Mouse (Mus musculus) hindbrain, embryonic 10.5 days (tissue): ENCODE results near the gene Ube4b. TPM values are rescaled to one million over a fixed set of nuclear protein-coding genes. Genes with fewer than 3 reads are reported as not detected.

Source experiments
- DNase-seq: peaks from one replicate; pipeline ENCODE4 v3.0.0-alpha.2; 2017; ENCODE audit warnings: low spot score
- H3K27ac ChIP-seq: fragments of 300-500 bp; sonication (generic); 2 replicates; pipeline ENCODE4 v1.5.1; 2016; ENCODE audit warnings: mild to moderate bottlenecking, moderate library complexity
- H3K27me3 ChIP-seq: fragments of 300-500 bp; sonication (generic); 2 replicates; pipeline ENCODE4 v1.6.1; 2016; ENCODE audit warnings: mild to moderate bottlenecking; ENCODE audit not compliant: poor library complexity, insufficient read depth, severe bottlenecking
- H3K36me3 ChIP-seq: fragments of 300-500 bp; sonication (generic); 2 replicates; pipeline ENCODE4 v1.6.1; 2016; ENCODE audit warnings: mild to moderate bottlenecking, moderate library complexity
- H3K4me1 ChIP-seq: fragments of 300-500 bp; sonication (generic); replicated peaks from 2 replicates; pipeline ENCODE4 v1.6.1; 2016; ENCODE audit warnings: mild to moderate bottlenecking
- H3K4me3 ChIP-seq: fragments of 300-500 bp; sonication (generic); 2 replicates; pipeline ENCODE4 v1.5.1; 2016; ENCODE audit warnings: mild to moderate bottlenecking, moderate library complexity
- H3K9me3 ChIP-seq: fragments of 300-500 bp; sonication (generic); 2 replicates; pipeline ENCODE4 v1.6.1; 2016; ENCODE audit warnings: mild to moderate bottlenecking, moderate library complexity
- WGBS: fragments of 180-500 bp; shearing (Covaris S2); methylation state at CpG from one replicate; pipeline ENCODE4 v1.1.7; 2016; 5-methylcytosine and 5-hydroxymethylcytosine counted together
- polyA plus RNA-seq: library from polyadenylated mRNA; unstranded; fragments of >200 nt; fragmentation: Nextera tagmentation; extraction: Ambion mirVana; gene quantifications from 2 replicates; pipeline ENCODE4 v1.2.1, GENCODE M21; 2016

Gene Ube4b
- polyA plus RNA-seq, 1 experiment from 2014 or later: 65.6 TPM

DNA sequence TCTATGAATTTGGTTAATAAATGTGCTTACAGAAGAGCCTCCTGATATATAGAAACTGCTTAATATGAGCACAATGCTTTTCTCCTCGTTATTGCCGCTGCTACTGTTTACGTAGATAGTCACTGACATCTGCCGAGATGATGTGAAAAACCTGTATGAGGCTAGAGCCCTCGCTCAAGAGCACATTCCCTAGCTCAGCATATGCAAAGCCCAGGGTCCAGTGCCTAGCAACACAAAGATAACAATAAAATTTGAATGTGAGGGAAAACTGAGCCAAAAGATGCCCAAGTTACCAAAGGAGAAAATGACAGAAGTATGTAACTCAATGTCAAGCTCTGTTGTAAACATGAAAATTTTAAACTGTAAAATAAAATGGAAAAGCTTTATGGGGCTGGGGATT is 123.0 kb downstream of the Ube4b start:
- 70% methylated on average over 5 of the region's 5 CpGs for WGBS
- no peak for DNase-seq
- Histone ChIP-seq H3K36me3 (0 out of 2 replicates have a peak, but pooled peaks cover 6% of the 10 kb centered on the region), H3K4me1 (peaks cover 51% of the 10 kb centered on the region), H3K27ac (no peak overlapping the region), H3K27me3 (no peaks in the 10 kb centered on the region), H3K4me3 (no peak overlapping the region), H3K9me3 (no peaks in the 10 kb centered on the region)

DNA sequence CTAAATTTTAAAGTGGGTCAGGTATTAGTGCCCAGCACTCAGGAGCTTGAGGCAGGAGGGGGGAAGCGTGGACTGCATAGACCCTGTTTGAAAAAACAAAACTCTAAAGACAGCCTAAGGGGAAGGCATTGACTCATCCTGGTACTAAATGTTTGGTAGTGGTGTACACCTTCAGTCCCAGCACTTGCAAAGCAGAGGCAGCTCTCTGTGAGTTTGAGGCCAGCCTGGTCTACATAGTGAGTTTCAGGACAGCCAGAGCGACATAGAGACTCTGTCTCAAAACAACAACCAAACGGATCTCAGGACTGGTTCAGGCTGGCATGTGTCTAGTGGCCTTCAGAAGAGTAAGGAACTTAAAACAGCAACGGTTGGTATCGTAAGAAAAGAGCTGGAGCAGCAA is 123.8 kb downstream of the Ube4b start:
- Histone ChIP-seq H3K9me3 (no peaks in the 10 kb centered on the region), H3K36me3 (0 out of 2 replicates have a peak, but pooled peaks cover 6% of the 10 kb centered on the region), H3K27me3 (no peaks in the 10 kb centered on the region), H3K27ac (no peak overlapping the region), H3K4me3 (no peak overlapping the region), H3K4me1 (peaks cover 49% of the 10 kb centered on the region)
- DNase-seq: no peak
- WGBS: 81% methylated on average over 5 of the region's 5 CpGs

DNA sequence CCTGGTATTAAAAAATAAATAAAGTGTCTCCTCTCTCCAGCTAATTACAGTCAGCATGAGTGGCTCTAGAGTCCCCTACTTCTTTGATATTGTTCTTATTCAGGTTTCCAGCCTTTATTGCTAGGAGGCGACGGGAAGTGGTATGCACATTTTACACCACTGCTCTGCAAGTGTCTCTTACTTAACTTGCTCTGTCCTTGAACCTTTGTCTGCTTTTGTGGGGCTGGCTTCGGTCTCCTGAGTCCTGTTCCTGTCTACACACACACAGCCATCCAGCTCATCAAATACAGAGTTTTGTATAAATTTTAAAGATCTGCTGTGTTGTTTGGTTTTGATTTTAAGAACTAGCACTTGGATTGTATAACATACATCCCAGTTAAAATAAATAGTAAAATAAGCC is 124.4 kb downstream of the Ube4b start:
- no peak overlapping the region for H3K27ac ChIP-seq
- H3K9me3 ChIP-seq: no peaks in the 10 kb centered on the region
- H3K4me3 ChIP-seq: no peak overlapping the region
- H3K27me3 ChIP-seq: no peaks in the 10 kb centered on the region
- H3K36me3 ChIP-seq: 0 out of 2 replicates have a peak, but pooled peaks cover 6% of the 10 kb centered on the region
- WGBS: 71% methylated on average over 3 of the region's 3 CpGs
- no peak for DNase-seq
- peaks cover 49% of the 10 kb centered on the region for H3K4me1 ChIP-seq

DNA sequence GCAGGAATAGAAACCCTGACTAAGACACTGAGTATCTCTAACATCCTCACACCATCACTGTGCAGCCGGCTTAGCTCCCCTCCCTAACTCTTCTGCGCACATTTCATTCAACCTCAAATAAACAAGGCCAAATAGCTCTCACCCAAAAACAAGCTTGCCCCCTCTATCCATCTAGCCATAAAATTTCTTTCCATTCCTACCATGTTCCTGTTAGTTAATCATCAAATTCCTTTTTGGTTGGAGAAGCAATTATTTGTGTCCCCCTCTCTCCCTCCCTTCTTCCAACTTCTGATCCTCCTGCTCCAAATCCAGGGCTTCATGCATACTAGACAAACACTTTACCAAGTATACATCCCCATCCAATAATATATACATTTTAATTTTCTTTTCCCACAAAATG is 130.0 kb downstream of the Ube4b start:
- no peaks in the 10 kb centered on the region for H3K9me3 ChIP-seq
- no peak overlapping the region for H3K4me3 ChIP-seq
- H3K4me1 ChIP-seq: peaks cover 3% of the 10 kb centered on the region; the same call in 1 of the 2 replicates
- WGBS: 91% methylated on average over 2 of the region's 2 CpGs
- H3K27me3 ChIP-seq: no peaks in the 10 kb centered on the region
- H3K36me3 ChIP-seq: peaks cover 18% of the 10 kb centered on the region
- H3K27ac ChIP-seq: no peak overlapping the region
- no peak for DNase-seq

DNA sequence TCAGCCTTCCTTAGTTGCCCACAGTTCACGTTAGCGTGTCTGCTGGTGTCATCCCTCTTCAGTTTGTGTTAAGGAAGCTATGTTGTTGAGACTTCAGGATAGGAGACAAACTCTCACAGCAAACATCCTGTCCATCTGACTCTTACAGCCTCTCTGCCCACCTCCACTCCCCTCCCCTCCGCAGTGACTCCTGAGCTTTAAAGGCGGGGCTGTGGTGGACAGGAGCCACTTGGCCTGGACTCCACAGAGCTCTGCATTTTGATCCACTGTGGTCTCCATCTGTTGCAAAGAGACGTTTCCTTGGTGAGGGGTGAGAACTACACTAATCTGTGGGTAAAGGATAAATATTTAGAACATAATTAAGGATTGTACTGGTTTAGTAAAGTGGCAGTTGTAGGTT is 133.6 kb downstream of the Ube4b start:
- Histone ChIP-seq H3K4me1 (0 out of 2 replicates have a peak, but pooled peaks cover 2% of the 10 kb centered on the region), H3K27ac (no peak overlapping the region), H3K27me3 (no peaks in the 10 kb centered on the region), H3K4me3 (no peak overlapping the region), H3K36me3 (peaks cover 44% of the 10 kb centered on the region), H3K9me3 (no peaks in the 10 kb centered on the region)
- 90% methylated on average over 5 of the region's 5 CpGs for WGBS
- DNase-seq: no peak

DNA sequence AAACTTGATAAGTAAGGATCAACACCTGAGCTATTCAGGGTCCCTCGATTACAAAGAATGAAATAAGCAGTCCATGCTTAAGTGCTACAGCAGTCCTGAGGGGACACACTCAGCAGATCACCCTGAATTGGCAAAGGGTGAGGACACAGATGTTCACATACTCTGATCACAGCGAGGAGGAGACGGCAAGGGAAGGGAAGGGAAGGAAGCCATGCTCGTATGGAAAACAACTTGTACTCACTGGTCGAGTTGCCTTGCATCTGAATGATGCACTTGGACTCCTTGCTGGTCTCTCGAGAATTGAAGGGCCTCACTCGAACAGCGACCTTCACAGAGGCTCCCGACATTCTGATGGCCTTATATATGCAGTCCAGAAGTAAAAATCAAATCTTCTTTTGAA is 135.5 kb downstream of the Ube4b start:
- no peak for DNase-seq

DNA sequence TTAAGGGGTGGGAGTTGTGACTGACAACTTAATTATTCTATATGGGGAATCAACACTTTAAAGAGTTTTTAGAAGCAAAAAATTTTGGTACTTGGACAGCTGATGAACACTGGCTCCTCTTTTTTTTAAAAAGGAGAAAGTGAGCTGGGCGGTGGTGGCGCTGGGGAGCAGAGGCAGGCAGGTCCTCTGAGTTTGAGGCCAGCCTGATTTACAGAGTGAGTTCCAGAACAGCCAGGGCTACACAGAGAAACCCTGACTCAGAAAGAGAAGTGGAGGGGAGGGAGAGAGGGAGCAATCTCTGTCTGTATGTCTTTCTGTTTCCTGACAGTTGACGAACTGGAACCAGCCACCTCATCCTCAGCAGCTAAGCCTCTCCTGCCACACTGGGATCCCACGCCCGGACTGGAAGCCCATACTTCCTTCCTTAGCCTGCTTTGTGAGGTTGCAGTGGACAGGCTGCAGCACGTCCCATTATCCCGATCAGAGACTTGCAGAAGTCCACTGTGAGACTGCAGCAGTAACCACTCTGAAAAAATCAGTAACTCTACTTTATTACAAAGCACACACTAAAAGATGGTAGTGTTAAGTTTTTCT is 136.3 kb downstream of the Ube4b start:
- H3K9me3 ChIP-seq: no peaks in the 10 kb centered on the region
- H3K4me3 ChIP-seq: no peak overlapping the region
- H3K27ac ChIP-seq: no peak overlapping the region
- peaks cover 8% of the 10 kb centered on the region for H3K4me1 ChIP-seq
- no peaks in the 10 kb centered on the region for H3K27me3 ChIP-seq
- peaks cover 56% of the 10 kb centered on the region for H3K36me3 ChIP-seq
- WGBS: 86% methylated on average over 7 of the region's 7 CpGs
- no peak for DNase-seq

More for the DNA sequence above, 135.5 kb downstream of the Ube4b start:
- Histone ChIP-seq H3K9me3 (no peaks in the 10 kb centered on the region), H3K27me3 (no peaks in the 10 kb centered on the region), H3K4me3 (no peak overlapping the region), H3K36me3 (peaks cover 56% of the 10 kb centered on the region), H3K27ac (no peak overlapping the region), H3K4me1 (peaks cover 8% of the 10 kb centered on the region)
- WGBS: 84% methylated on average over 9 of the region's 9 CpGs

DNA sequence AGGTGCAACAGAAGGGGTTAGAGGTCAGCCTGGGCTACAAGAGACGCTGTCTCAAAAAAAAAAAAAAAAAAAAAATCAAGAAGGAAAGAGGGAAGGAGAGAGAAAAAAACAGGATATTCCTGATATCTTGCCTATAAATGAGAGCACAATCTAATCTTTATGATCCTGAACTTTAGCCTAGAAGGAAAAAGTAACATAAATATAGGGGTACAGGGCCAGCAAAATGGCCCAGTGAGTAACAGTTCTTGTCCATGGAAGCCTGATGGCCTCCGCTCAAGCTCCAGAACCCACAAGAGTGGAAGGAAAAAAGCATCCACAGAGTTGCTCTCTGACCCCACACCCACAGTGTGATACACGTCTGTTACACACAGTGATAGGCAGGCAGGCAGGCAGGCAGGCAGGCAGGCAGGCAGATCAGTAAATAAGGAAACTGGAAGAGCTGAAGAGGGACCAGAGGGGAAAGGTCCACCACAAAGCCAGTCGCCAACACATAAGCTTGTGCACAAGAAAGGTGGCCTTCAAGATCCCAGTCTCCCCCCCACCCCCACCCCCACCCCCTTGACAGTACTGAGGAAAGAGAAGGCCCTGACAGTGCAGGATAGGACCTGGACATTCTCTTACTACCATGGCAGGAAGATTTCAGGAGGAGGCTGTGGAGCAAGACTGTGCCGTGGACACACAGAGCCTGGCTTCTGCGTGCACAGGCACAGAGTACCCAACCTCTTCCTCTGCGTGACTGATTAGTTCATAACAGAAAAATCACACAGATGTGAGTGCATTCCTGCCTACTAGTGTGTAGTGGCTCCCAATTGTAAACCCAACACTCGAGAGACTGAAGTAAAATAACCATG is 140.0 kb downstream of the Ube4b start:
- 77% methylated on average over 8 of the region's 8 CpGs for WGBS
- peaks cover 52% of the 10 kb centered on the region for H3K36me3 ChIP-seq
- no peak overlapping the region for H3K27ac ChIP-seq
- no peak for DNase-seq
- no peaks in the 10 kb centered on the region for H3K27me3 ChIP-seq
- H3K9me3 ChIP-seq: no peaks in the 10 kb centered on the region
- H3K4me1 ChIP-seq: peaks cover 24% of the 10 kb centered on the region
- no peak overlapping the region for H3K4me3 ChIP-seq

DNA sequence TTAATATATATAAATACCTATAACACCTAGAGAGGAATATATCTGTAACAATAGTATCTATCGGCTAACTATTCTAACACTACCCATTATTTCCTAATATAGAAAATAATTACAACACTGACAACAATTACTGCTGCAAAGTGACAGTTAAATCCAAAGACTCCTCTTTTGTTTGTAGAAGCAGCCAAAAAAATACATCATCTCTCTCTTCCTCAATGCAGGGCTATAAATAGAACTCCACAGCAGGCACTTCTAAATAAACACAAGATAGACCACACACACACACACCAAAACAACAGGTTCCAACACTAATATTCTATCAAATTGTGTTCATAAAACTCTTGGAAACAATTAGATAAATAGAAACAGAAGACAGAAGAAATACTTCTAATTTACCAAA is 140.9 kb downstream of the Ube4b start:
- 98% methylated on average over 1 of the region's 1 CpGs for WGBS
- no peak for DNase-seq

DNA sequence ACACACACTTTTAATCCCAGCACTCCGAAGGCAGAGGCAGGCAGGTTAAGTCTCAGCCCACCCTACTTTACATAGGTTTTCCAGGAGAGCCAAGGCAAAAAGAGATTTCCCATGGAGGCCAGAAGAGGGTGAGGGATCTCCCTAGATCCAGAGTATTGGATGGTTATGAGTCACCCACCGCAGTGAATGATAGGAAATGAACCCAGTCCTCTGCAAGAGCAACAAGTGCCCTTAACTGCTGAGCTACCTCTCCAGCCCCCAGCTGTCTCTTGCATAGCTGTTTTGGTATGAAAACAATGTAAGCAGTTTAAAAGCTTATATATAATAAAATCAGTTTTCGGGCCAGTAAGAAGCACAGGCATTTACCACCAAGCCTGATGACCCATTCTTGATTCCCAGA is 143.5 kb downstream of the Ube4b start:
- DNase-seq: no peak
- Histone ChIP-seq H3K27me3 (no peaks in the 10 kb centered on the region), H3K4me3 (no peak overlapping the region), H3K9me3 (no peaks in the 10 kb centered on the region), H3K4me1 (peaks cover 28% of the 10 kb centered on the region), H3K36me3 (peaks cover 23% of the 10 kb centered on the region), H3K27ac (0 out of 2 replicates have a peak overlapping the region, but pooled peaks have one; percentile 16)
- 90% methylated on average over 3 of the region's 3 CpGs for WGBS

More for the DNA sequence above, 140.9 kb downstream of the Ube4b start:
- peaks cover 47% of the 10 kb centered on the region for H3K36me3 ChIP-seq
- H3K4me3 ChIP-seq: no peak overlapping the region
- H3K4me1 ChIP-seq: peaks cover 24% of the 10 kb centered on the region
- H3K9me3 ChIP-seq: no peaks in the 10 kb centered on the region
- no peak overlapping the region for H3K27ac ChIP-seq
- H3K27me3 ChIP-seq: no peaks in the 10 kb centered on the region

DNA sequence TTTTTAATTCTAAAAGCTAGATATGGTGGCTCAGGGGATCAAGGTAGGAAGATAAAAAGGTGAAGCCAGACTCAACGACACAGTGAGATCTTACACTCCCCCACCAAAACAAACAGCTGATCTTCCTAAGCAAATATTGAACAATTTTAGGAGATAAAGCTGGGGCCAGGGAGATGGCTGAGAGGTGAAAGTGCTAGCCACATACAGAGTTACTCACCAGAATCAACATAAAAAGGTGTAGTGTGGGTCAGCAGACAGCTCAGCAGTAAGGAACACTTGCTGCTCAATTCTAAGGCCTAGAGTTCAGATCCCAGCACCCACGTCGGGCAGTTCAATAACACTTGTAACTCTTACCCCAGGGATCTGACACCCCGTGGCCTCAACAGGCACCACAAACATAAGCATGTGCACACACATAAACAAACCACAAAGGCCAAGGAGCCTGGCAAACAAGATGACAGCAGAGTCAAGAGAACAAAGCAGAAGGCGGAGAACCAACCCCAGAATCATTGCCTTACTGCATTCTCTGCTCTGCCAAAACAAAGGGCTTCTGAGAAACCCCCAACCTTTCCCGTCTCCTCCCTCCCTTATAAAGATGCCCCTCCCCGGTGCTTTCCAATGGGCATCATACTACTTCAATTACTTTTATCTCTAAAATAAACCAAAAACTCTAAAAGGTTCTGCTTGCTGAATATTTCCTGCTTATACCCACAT is 144.4 kb downstream of the Ube4b start:
- Histone ChIP-seq H3K9me3 (no peaks in the 10 kb centered on the region), H3K36me3 (peaks cover 18% of the 10 kb centered on the region), H3K27ac (peak overlapping the region; percentile 57), H3K4me3 (no peak overlapping the region), H3K4me1 (peaks cover 34% of the 10 kb centered on the region), H3K27me3 (no peaks in the 10 kb centered on the region)
- DNase-seq: no peak
- WGBS: 58% methylated on average over 7 of the region's 7 CpGs
